Mouse (Mus musculus) embryonic fibroblast, embryonic 13.5 days (primary cell): ENCODE results near the gene Xirp1.

Experiments
- CTCF ChIP-seq: IDR thresholded peaks from 2 replicates; pipeline ENCODE4 v1.5.1; 2011; ENCODE audit warnings: mild to moderate bottlenecking, control low read depth, low read length, moderate library complexity, borderline replicate concordance; ENCODE audit not compliant: insufficient read depth
- POLR2A ChIP-seq: IDR thresholded peaks from 2 replicates; pipeline ENCODE4 v1.6.1; 2011; ENCODE audit warnings: low read depth, mild to moderate bottlenecking, control low read depth, low read length, moderate library complexity

- no peak for TF ChIP-seq CTCF
- no peak for TF ChIP-seq POLR2A
Measured at GRCm38 (mm10) chr9:119972582-119972981, 50.8 kb downstream of the Xirp1 start.
